Mouse (Mus musculus): ENCODE measurements around the gene Acot12. TPM values are rescaled to one million over a fixed set of nuclear protein-coding genes. Genes with fewer than 3 reads are reported as not detected.

Gene Acot12
- polyA plus RNA-seq, 2 experiments: 2.3 to 4.1 TPM

GRCm38 (mm10) chr13:91725130-91725529 lies 16.2 kb upstream of the Acot12 start:
- DNase-seq (ENCODE audit: low read depth in 3 of 3, low spot score in 3 of 3) (no peak), ATAC-seq (ENCODE audit: insufficient read depth) (no peak)
- no peaks in the 10 kb centered on the region for H3K27me3 ChIP-seq (ENCODE audit: control insufficient read depth, insufficient read depth, low read length)
- no peak overlapping the region for H3K4me3 ChIP-seq (ENCODE audit: insufficient read depth in 1 of 2, low read depth in 2 of 2, low read length in 2 of 2)
- H3K4me1 ChIP-seq (replicated peaks; ENCODE audit: control insufficient read depth in 2 of 2, insufficient read depth in 2 of 2, low read length in 1 of 2): no peaks in the 10 kb centered on the region
- no peaks in the 10 kb centered on the region for H3K36me3 ChIP-seq (replicated peaks; ENCODE audit: control insufficient read depth, insufficient read depth, low read depth)
- H3K27ac ChIP-seq: no peak overlapping the region
- TF ChIP-seq CTCF (IDR thresholded peaks at IDR 0.05; ENCODE audit: low read depth) (no peak), EP300 (IDR thresholded peaks at IDR 0.05; ENCODE audit: low read depth) (no peak)
- no peak overlapping the region for H3K4me2 ChIP-seq (ENCODE audit: low read depth)
- H3K9me3 ChIP-seq (ENCODE audit: control insufficient read depth, low read length): no peaks in the 10 kb centered on the region
- no peak overlapping the region for H3K9ac ChIP-seq (replicated peaks)
- 36% methylated on average over 3 of the region's 3 CpGs for WGBS (ENCODE audit: insufficient replicate concordance)

GRCm38 (mm10) chr13:91727899-91728298 lies 13.4 kb upstream of the Acot12 start:
- DNase-seq (ENCODE audit: low read depth in 3 of 3, low spot score in 3 of 3): no peak
- no peaks in the 10 kb centered on the region for H3K4me1 ChIP-seq (replicated peaks; ENCODE audit: control insufficient read depth in 2 of 2, insufficient read depth in 2 of 2, low read length in 1 of 2)
- H3K9me3 ChIP-seq (ENCODE audit: control insufficient read depth, low read length): no peaks in the 10 kb centered on the region
- H3K4me2 ChIP-seq (ENCODE audit: low read depth): no peak overlapping the region
- H3K9ac ChIP-seq (replicated peaks): no peak overlapping the region
- H3K27me3 ChIP-seq (ENCODE audit: control insufficient read depth, insufficient read depth, low read length): no peaks in the 10 kb centered on the region
- TF ChIP-seq CTCF (IDR thresholded peaks at IDR 0.05; ENCODE audit: low read depth): no peak
- no peak for TF ChIP-seq EP300 (IDR thresholded peaks at IDR 0.05; ENCODE audit: low read depth)
- H3K36me3 ChIP-seq (replicated peaks; ENCODE audit: control insufficient read depth, insufficient read depth, low read depth): no peaks in the 10 kb centered on the region
- H3K4me3 ChIP-seq (ENCODE audit: insufficient read depth in 1 of 2, low read depth in 2 of 2, low read length in 2 of 2): no peak overlapping the region
- no peak for ATAC-seq (ENCODE audit: insufficient read depth)
- H3K27ac ChIP-seq: no peak overlapping the region

- no peak overlapping the region for H3K27ac ChIP-seq
- H3K9ac ChIP-seq (replicated peaks): no peak overlapping the region
- WGBS (ENCODE audit: insufficient replicate concordance): 64% methylated on average over 1 of the region's 1 CpGs
- H3K4me1 ChIP-seq (replicated peaks; ENCODE audit: control insufficient read depth in 2 of 2, insufficient read depth in 2 of 2, low read length in 1 of 2): no peaks in the 10 kb centered on the region
- no peak for ATAC-seq (ENCODE audit: insufficient read depth)
- DNase-seq (ENCODE audit: low read depth in 3 of 3, low spot score in 3 of 3): no peak
- H3K27me3 ChIP-seq (ENCODE audit: control insufficient read depth, insufficient read depth, low read length): peaks cover 15% of the 10 kb centered on the region
- H3K4me3 ChIP-seq (ENCODE audit: insufficient read depth in 1 of 2, low read depth in 2 of 2, low read length in 2 of 2): no peak overlapping the region
- TF ChIP-seq EP300 (IDR thresholded peaks at IDR 0.05; ENCODE audit: low read depth) (no peak), CTCF (IDR thresholded peaks at IDR 0.05; ENCODE audit: low read depth) (no peak)
- H3K4me2 ChIP-seq (ENCODE audit: low read depth): no peak overlapping the region
- H3K36me3 ChIP-seq (replicated peaks; ENCODE audit: control insufficient read depth, insufficient read depth, low read depth): no peaks in the 10 kb centered on the region
- H3K9me3 ChIP-seq (ENCODE audit: control insufficient read depth, low read length): no peaks in the 10 kb centered on the region
Observed at GRCm38 (mm10) chr13:91737191-91737590, 4.1 kb upstream of the Acot12 start.

GRCm38 (mm10) chr13:91740851-91741250 lies 461 bp upstream of the Acot12 start:
- TF ChIP-seq CTCF (IDR thresholded peaks at IDR 0.05; ENCODE audit: low read depth) (no peak), EP300 (IDR thresholded peaks at IDR 0.05; ENCODE audit: low read depth) (no peak)
- Histone ChIP-seq H3K9ac (replicated peaks) (no peak overlapping the region), H3K4me3 (ENCODE audit: insufficient read depth in 1 of 2, low read depth in 2 of 2, low read length in 2 of 2) (peak overlapping the region in 1 of 2 experiments; percentile 41; a peak in 1 of 4 replicates), H3K27me3 (ENCODE audit: control insufficient read depth, insufficient read depth, low read length) (peaks cover 15% of the 10 kb centered on the region), H3K4me2 (ENCODE audit: low read depth) (peak overlapping the region; percentile 44; the same call in 1 of the 2 replicates), H3K4me1 (replicated peaks; ENCODE audit: control insufficient read depth in 2 of 2, insufficient read depth in 2 of 2, low read length in 1 of 2) (no peaks in the 10 kb centered on the region), H3K9me3 (ENCODE audit: control insufficient read depth, low read length) (no peaks in the 10 kb centered on the region), H3K36me3 (replicated peaks; ENCODE audit: control insufficient read depth, insufficient read depth, low read depth) (no peaks in the 10 kb centered on the region), H3K27ac (0 out of 2 replicates have a peak overlapping the region, but pooled peaks have one; percentile 12)
- ATAC-seq (ENCODE audit: insufficient read depth) (peak; percentile 53; the same call in 1 of the 2 replicates), DNase-seq (ENCODE audit: low read depth in 3 of 3, low spot score in 3 of 3) (peak in 1 of 3 experiments; percentile 13)
- WGBS (ENCODE audit: insufficient replicate concordance): 51% methylated on average over 6 of the region's 6 CpGs

GRCm38 (mm10) chr13:91743180-91743579 lies 1.9 kb downstream of the Acot12 start:
- ATAC-seq (ENCODE audit: insufficient read depth) (no peak), DNase-seq (ENCODE audit: low read depth in 3 of 3, low spot score in 3 of 3) (no peak)
- Histone ChIP-seq H3K9me3 (ENCODE audit: control insufficient read depth, low read length) (no peaks in the 10 kb centered on the region), H3K27me3 (ENCODE audit: control insufficient read depth, insufficient read depth, low read length) (peaks cover 15% of the 10 kb centered on the region), H3K27ac (no peak overlapping the region), H3K36me3 (replicated peaks; ENCODE audit: control insufficient read depth, insufficient read depth, low read depth) (no peaks in the 10 kb centered on the region), H3K4me2 (ENCODE audit: low read depth) (no peak overlapping the region), H3K4me1 (replicated peaks; ENCODE audit: control insufficient read depth in 2 of 2, insufficient read depth in 2 of 2, low read length in 1 of 2) (no peaks in the 10 kb centered on the region), H3K4me3 (ENCODE audit: insufficient read depth in 1 of 2, low read depth in 2 of 2, low read length in 2 of 2) (no peak overlapping the region), H3K9ac (replicated peaks) (no peak overlapping the region)
- TF ChIP-seq CTCF (IDR thresholded peaks at IDR 0.05; ENCODE audit: low read depth) (no peak), EP300 (IDR thresholded peaks at IDR 0.05; ENCODE audit: low read depth) (no peak)
- whole genome bisulfite sequencing (ENCODE audit: insufficient replicate concordance): 75% methylated on average over 3 of the region's 3 CpGs

All from liver, embryonic 14.5 days (tissue).